Mouse (Mus musculus): Measurements from ENCODE around the gene Tgfb2. TPM values are rescaled to one million over a fixed set of nuclear protein-coding genes. Genes with fewer than 3 reads are reported as not detected.

Tgfb2 gene
- total RNA-seq, 1 experiment: 10.4 TPM

GRCm38 (mm10) chr1:186618285-186618684 lies 87.5 kb downstream of the Tgfb2 start:
- Histone ChIP-seq H3K36me3 (ENCODE audit: control insufficient read depth, insufficient read depth, low read length, poor library complexity, severe bottlenecking) (no peaks in the 10 kb centered on the region), H3K9me3 (ENCODE audit: control insufficient read depth, insufficient read depth, low read depth, low read length) (no peaks in the 10 kb centered on the region), H3K9ac (ENCODE audit: insufficient read depth, low read depth, low read length, poor library complexity, severe bottlenecking) (no peak overlapping the region), H3K4me3 (ENCODE audit: insufficient read depth in 1 of 2, low read depth in 1 of 2, low read length in 2 of 2, poor library complexity in 1 of 2, severe bottlenecking in 1 of 2) (no peak overlapping the region), H3K4me1 (ENCODE audit: control insufficient read depth in 2 of 2, insufficient read depth in 2 of 2, low read length in 2 of 2, poor library complexity in 1 of 2) (no peaks in the 10 kb centered on the region), H3K27ac (ENCODE audit: insufficient read depth, low read depth, low read length, poor library complexity, severe bottlenecking) (no peak overlapping the region)
- in situ Hi-C loops (cut with MboI; ENCODE audit: low sequenced_read_pairs in 2 of 2, unreplicated experiment in 2 of 2): no loop called here
- no peak for TF ChIP-seq HCFC1 (IDR thresholded peaks at IDR 0.05; ENCODE audit: borderline replicate concordance, insufficient read depth, low read length)
- no peak for TF ChIP-seq CHD2 (IDR thresholded peaks at IDR 0.05; ENCODE audit: low read depth, low read length)
- no peak for TF ChIP-seq ZC3H11A (IDR thresholded peaks at IDR 0.05; ENCODE audit: borderline replicate concordance, low read depth, low read length)
- no peak for TF ChIP-seq MAFK (IDR thresholded peaks at IDR 0.05; ENCODE audit: insufficient read depth, low read depth, low read length)
- no peak for TF ChIP-seq ZNF384 (IDR thresholded peaks at IDR 0.05; ENCODE audit: low read depth, low read length)
- no peak for DNase-seq (ENCODE audit: low read depth, low spot score)

- Histone ChIP-seq H3K4me1 (ENCODE audit: control insufficient read depth in 2 of 2, insufficient read depth in 2 of 2, low read length in 2 of 2, poor library complexity in 1 of 2) (peaks cover 0 to 3% of the 10 kb centered on the region in 2 experiments; a peak in 1 of 4 replicates), H3K36me3 (ENCODE audit: control insufficient read depth, insufficient read depth, low read length, poor library complexity, severe bottlenecking) (no peaks in the 10 kb centered on the region), H3K9me3 (ENCODE audit: control insufficient read depth, insufficient read depth, low read depth, low read length) (no peaks in the 10 kb centered on the region), H3K9ac (ENCODE audit: insufficient read depth, low read depth, low read length, poor library complexity, severe bottlenecking) (no peak overlapping the region), H3K27ac (ENCODE audit: insufficient read depth, low read depth, low read length, poor library complexity, severe bottlenecking) (no peak overlapping the region), H3K4me3 (ENCODE audit: insufficient read depth in 1 of 2, low read depth in 1 of 2, low read length in 2 of 2, poor library complexity in 1 of 2, severe bottlenecking in 1 of 2) (no peak overlapping the region)
- TF ChIP-seq ZC3H11A (IDR thresholded peaks at IDR 0.05; ENCODE audit: borderline replicate concordance, low read depth, low read length) (no peak), HCFC1 (IDR thresholded peaks at IDR 0.05; ENCODE audit: borderline replicate concordance, insufficient read depth, low read length) (no peak), CHD2 (IDR thresholded peaks at IDR 0.05; ENCODE audit: low read depth, low read length) (no peak), MAFK (IDR thresholded peaks at IDR 0.05; ENCODE audit: insufficient read depth, low read depth, low read length) (no peak), ZNF384 (IDR thresholded peaks at IDR 0.05; ENCODE audit: low read depth, low read length) (no peak)
- no peak for DNase-seq (ENCODE audit: low read depth, low spot score)
- in situ Hi-C loops (cut with MboI; ENCODE audit: low sequenced_read_pairs in 2 of 2, unreplicated experiment in 2 of 2): no loop called here
Measured at GRCm38 (mm10) chr1:186611371-186611770, 94.4 kb downstream of the Tgfb2 start.

- TF ChIP-seq ZC3H11A (IDR thresholded peaks at IDR 0.05; ENCODE audit: borderline replicate concordance, low read depth, low read length) (no peak), MAFK (IDR thresholded peaks at IDR 0.05; ENCODE audit: insufficient read depth, low read depth, low read length) (no peak), CHD2 (IDR thresholded peaks at IDR 0.05; ENCODE audit: low read depth, low read length) (no peak), ZNF384 (IDR thresholded peaks at IDR 0.05; ENCODE audit: low read depth, low read length) (no peak), HCFC1 (IDR thresholded peaks at IDR 0.05; ENCODE audit: borderline replicate concordance, insufficient read depth, low read length) (no peak)
- no peak overlapping the region for H3K4me3 ChIP-seq (ENCODE audit: insufficient read depth in 1 of 2, low read depth in 1 of 2, low read length in 2 of 2, poor library complexity in 1 of 2, severe bottlenecking in 1 of 2)
- no peak for DNase-seq (ENCODE audit: low read depth, low spot score)
- H3K27ac ChIP-seq (ENCODE audit: insufficient read depth, low read depth, low read length, poor library complexity, severe bottlenecking): no peak overlapping the region
- H3K9me3 ChIP-seq (ENCODE audit: control insufficient read depth, insufficient read depth, low read depth, low read length): no peaks in the 10 kb centered on the region
- H3K9ac ChIP-seq (ENCODE audit: insufficient read depth, low read depth, low read length, poor library complexity, severe bottlenecking): no peak overlapping the region
- peaks cover 0 to 3% of the 10 kb centered on the region in 2 experiments; a peak in 1 of 4 replicates for H3K4me1 ChIP-seq (ENCODE audit: control insufficient read depth in 2 of 2, insufficient read depth in 2 of 2, low read length in 2 of 2, poor library complexity in 1 of 2)
- no peaks in the 10 kb centered on the region for H3K36me3 ChIP-seq (ENCODE audit: control insufficient read depth, insufficient read depth, low read length, poor library complexity, severe bottlenecking)
- in situ Hi-C loops (cut with MboI; ENCODE audit: low sequenced_read_pairs in 2 of 2, unreplicated experiment in 2 of 2): no loop called here
Measured at GRCm38 (mm10) chr1:186610481-186610880, 95.3 kb downstream of the Tgfb2 start.

GRCm38 (mm10) chr1:186609793-186610233 lies 96.0 kb downstream of the Tgfb2 start:
- Histone ChIP-seq H3K4me3 (ENCODE audit: insufficient read depth in 1 of 2, low read depth in 1 of 2, low read length in 2 of 2, poor library complexity in 1 of 2, severe bottlenecking in 1 of 2) (no peak overlapping the region), H3K9ac (ENCODE audit: insufficient read depth, low read depth, low read length, poor library complexity, severe bottlenecking) (no peak overlapping the region), H3K27ac (ENCODE audit: insufficient read depth, low read depth, low read length, poor library complexity, severe bottlenecking) (no peak overlapping the region), H3K36me3 (ENCODE audit: control insufficient read depth, insufficient read depth, low read length, poor library complexity, severe bottlenecking) (no peaks in the 10 kb centered on the region), H3K4me1 (ENCODE audit: control insufficient read depth in 2 of 2, insufficient read depth in 2 of 2, low read length in 2 of 2, poor library complexity in 1 of 2) (peaks cover 0 to 3% of the 10 kb centered on the region in 2 experiments; a peak in 1 of 4 replicates), H3K9me3 (ENCODE audit: control insufficient read depth, insufficient read depth, low read depth, low read length) (no peaks in the 10 kb centered on the region)
- in situ Hi-C loops (cut with MboI; ENCODE audit: low sequenced_read_pairs in 2 of 2, unreplicated experiment in 2 of 2): no loop called here
- TF ChIP-seq MAFK (IDR thresholded peaks at IDR 0.05; ENCODE audit: insufficient read depth, low read depth, low read length): no peak
- TF ChIP-seq HCFC1 (IDR thresholded peaks at IDR 0.05; ENCODE audit: borderline replicate concordance, insufficient read depth, low read length): no peak
- no peak for TF ChIP-seq CHD2 (IDR thresholded peaks at IDR 0.05; ENCODE audit: low read depth, low read length)
- no peak for TF ChIP-seq ZC3H11A (IDR thresholded peaks at IDR 0.05; ENCODE audit: borderline replicate concordance, low read depth, low read length)
- TF ChIP-seq ZNF384 (IDR thresholded peaks at IDR 0.05; ENCODE audit: low read depth, low read length): no peak
- peak; percentile 46 for DNase-seq (ENCODE audit: low read depth, low spot score)

All from ES-E14 (cell line).